Mouse (Mus musculus): ENCODE results near the gene Chtop. TPM values are rescaled to one million over a fixed set of nuclear protein-coding genes. Genes with fewer than 3 reads are reported as not detected.

Chtop gene
- polyA plus RNA-seq, 1 experiment = 35.2 TPM

GRCm38 (mm10) chr3:90512948-90513642 lies 3.8 kb upstream of the Chtop start:
- DNase-seq (ENCODE audit: low read depth, low spot score) = no peak
- WGBS = 76% methylated on average over 9 of the region's 9 CpGs

DNA sequence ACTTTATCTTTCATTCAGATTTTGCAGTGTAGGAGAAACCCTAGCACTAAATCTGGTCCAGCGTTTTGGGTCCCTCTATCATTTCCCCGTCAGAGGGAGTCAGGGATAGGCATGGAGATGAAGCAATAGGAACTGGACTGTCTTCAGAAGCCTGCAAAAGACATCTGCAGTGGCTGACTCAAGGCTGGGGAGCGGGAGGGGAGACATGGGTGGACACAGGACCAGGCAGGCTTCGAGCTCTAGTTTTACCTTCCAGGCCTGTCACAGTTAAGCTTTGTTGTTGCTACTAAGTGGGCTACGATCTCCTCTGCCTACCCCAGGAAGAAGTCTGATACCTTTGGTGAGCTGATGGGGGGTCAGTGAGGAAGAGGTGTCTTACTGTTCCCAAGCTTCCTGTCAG lies 3.0 kb upstream of the Chtop start:
- WGBS = 85% methylated on average over 5 of the region's 5 CpGs
- no peak for DNase-seq (ENCODE audit: low read depth, low spot score)

DNA sequence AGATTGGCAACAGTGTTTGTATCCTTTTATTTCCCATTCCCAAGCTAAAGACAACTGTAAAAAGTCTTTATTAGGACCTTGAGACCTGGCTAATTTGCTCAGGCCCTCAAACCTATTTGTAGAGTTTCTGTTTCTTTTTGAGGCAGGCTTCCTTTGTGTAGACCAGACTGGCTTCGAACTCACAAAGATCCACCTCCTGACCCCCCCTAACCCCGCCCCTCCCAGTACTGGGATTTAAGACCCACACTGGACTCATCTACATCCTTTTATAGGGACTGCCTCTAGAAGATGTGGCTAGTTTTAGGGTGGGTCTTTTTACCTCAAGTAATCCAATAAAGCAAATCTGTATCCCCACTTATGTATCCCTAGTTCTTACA lies 437 bp upstream of the Chtop start:
- 7% methylated on average over 2 of the region's 2 CpGs for WGBS
- no peak for DNase-seq (ENCODE audit: low read depth, low spot score)

- DNase-seq (ENCODE audit: low read depth, low spot score) = no peak
- under 1% methylated on average over 20 of the region's 20 CpGs for WGBS
Measured at GRCm38 (mm10) chr3:90508287-90508949, 880 bp downstream of the Chtop start.

GRCm38 (mm10) chr3:90506362-90506761 lies 2.9 kb downstream of the Chtop start:
- no peak for DNase-seq (ENCODE audit: low read depth, low spot score)
- WGBS = 25% methylated on average over 3 of the region's 3 CpGs

DNA sequence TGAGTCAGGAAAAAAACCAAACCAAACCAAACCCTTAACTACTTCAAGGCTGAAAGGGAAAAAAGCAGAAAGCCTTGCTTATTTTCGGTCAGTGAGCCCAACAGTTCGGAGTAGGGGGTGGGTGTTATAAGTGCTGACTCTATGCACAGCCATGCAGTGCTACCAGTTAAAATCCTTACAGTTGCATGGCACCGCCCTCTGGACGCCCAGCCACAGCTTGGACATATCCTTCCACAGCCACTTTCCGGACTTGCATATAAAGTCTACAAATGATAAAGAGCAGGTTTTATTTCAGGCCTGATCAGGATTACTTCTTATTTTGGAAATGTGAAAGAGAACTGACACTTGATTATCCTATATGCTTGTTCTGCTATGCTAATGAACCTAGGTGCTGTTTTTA lies 4.1 kb downstream of the Chtop start:
- WGBS = 90% methylated on average over 5 of the region's 5 CpGs
- no peak for DNase-seq (ENCODE audit: low read depth, low spot score)

DNA sequence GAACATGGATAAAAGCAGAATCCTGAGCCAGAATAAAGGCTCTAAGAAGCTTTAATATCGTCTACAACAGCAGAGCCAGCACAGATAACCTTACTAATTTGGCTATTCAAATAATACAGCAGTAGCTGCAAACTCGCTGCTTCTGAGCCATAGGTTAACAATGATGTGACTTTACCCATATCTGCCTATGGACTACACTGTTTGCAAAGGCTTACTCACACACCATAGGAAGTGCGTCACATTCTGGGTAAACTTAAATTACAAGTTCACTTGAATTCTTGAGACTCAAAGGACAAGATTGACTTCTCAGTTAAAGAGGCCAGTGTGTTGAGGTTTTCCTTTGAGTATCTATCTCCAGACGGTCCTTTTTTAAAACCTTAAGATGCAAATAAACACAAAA lies 5.9 kb downstream of the Chtop start:
- DNase-seq (ENCODE audit: low read depth, low spot score) = no peak
- WGBS = 72% methylated on average over 4 of the region's 4 CpGs

DNA sequence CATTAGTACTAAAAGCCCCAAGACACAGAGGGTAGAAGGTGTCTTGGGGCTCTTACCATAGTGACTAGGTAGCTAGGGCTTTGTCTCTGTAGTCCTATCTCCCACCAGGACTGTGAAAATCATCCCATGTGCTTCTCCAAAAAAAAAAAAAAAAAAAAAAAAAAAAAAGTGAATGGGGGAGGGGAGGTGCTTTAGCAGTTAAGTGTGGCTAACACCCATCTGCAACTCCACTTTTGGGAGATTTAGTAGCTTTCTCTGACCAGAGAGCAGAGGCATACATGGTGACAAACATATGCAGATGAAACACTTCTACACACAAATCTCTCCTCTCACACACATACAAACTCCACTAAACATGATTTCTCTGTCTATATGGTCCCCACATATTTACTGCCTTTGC lies 11.7 kb downstream of the Chtop start:
- DNase-seq (ENCODE audit: low read depth, low spot score) = no peak

- no peak for DNase-seq (ENCODE audit: low read depth, low spot score)
- WGBS = 87% methylated on average over 7 of the region's 7 CpGs
Measured at GRCm38 (mm10) chr3:90495850-90496525, 13.3 kb downstream of the Chtop start.

- no peak for DNase-seq (ENCODE audit: low read depth, low spot score)
- 40% methylated on average over 4 of the region's 4 CpGs for WGBS
Measured at GRCm38 (mm10) chr3:90493831-90494540, 15.3 kb downstream of the Chtop start.

GRCm38 (mm10) chr3:90491350-90491749 lies 17.9 kb downstream of the Chtop start:
- WGBS = 26% methylated on average over 2 of the region's 2 CpGs
- DNase-seq (ENCODE audit: low read depth, low spot score) = no peak

- DNase-seq (ENCODE audit: low read depth, low spot score) = peak; percentile 88
Measured at GRCm38 (mm10) chr3:90490696-90491256, 18.5 kb downstream of the Chtop start, which contains the start of gene Snapin. Gene Snapin (minus strand): TSS chr3:90491033.

GRCm38 (mm10) chr3:90488576-90488975 lies 20.7 kb downstream of the Chtop start:
- no peak for DNase-seq (ENCODE audit: low read depth, low spot score)
- 74% methylated on average over 6 of the region's 6 CpGs for WGBS

More at GRCm38 (mm10) chr3:90490696-90491256, 18.5 kb downstream of the Chtop start, which contains the start of gene Snapin:
- WGBS = under 1% methylated on average over 37 of the region's 37 CpGs

DNA sequence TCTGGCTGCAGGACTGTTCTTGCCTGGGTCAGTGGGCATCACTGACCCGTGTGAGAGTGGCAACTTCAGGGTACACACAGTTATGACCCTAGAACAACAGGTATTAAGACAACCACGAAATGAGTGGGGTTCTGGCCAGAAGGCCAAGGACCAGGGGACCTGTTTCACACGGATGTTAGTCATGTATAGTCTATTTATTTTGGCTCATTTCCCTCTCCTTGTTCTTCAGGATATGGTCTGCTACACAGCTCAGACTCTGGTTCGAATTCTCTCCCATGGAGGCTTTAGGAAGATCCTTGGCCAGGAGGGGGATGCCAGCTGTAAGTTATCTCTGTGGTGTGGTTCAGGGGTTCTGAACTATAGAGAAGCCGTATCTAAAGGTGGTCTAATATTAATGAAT lies 22.3 kb downstream of the Chtop start:
- DNase-seq (ENCODE audit: low read depth, low spot score) = no peak
- 39% methylated on average over 5 of the region's 5 CpGs for WGBS

DNA sequence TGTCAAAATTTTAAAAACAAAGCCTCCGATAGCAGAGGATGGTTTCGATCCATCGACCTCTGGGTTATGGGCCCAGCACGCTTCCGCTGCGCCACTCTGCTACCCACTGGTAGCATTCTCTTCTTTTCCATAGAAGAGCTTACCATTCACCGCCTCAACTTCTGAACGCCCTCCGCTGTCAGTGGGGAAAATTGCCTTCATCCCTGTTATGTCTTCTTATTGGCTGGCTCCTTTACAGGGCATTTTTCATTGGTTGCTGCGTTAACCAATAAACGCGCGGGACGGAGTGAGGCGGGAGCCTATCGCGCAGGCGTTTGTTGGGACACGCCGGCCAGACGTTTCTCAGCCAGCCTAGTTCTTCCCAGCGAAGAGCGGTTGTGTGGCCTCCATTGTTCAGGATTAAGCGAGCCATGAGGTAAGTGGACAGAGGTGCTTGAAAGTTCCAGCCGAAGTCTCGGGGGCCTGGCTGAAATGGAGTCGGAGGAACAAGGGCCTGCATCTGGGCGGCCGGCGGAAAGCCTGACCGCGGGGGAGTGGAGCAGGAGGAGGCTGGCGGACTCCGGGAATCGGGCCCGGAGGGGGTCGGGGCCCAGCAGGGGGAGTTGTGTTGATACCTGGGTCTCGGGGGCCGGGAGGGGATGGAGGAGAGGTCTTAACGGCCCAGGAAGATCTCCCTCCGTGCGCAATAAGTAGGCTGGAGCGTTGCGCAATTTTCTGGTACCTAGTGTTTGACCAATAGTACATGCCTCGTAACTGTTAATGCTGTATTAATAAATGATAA lies 33.3 kb downstream of the Chtop start, which contains the start of gene Ilf2:
Gene Ilf2, plus strand, starts transcription at position 296 of the 781 bp plus-strand sequence.
- WGBS = under 1% methylated on average over 45 of the region's 45 CpGs

GRCm38 (mm10) chr3:90475151-90475830 lies 34.0 kb downstream of the Chtop start:
- no peak for DNase-seq (ENCODE audit: low read depth, low spot score)
- WGBS = 23% methylated on average over 16 of the region's 16 CpGs

More for the DNA sequence above, 33.3 kb downstream of the Chtop start, which contains the start of gene Ilf2:
- peak; percentile 94 for DNase-seq (ENCODE audit: low read depth, low spot score)

DNA sequence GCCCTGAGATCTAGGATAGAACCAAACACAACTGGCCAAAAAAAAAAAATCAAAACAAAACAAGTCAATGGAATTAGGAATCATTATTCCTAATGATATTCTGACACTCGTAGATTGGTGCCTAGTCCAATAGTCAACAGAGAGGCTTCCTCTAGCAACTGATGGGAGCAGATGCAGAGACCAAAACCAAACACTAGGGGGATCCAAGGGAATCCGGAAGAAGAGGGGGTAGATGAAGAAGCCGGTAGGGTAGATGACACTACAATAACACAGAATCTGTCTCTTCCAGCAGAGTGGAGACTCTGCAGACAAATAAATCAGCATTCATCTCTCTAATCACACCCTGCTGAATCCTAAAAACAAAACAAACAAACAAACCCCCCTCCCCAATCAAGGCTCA lies 37.1 kb downstream of the Chtop start:
- 9% methylated on average over 3 of the region's 3 CpGs for WGBS
- no peak for DNase-seq (ENCODE audit: low read depth, low spot score)

DNA sequence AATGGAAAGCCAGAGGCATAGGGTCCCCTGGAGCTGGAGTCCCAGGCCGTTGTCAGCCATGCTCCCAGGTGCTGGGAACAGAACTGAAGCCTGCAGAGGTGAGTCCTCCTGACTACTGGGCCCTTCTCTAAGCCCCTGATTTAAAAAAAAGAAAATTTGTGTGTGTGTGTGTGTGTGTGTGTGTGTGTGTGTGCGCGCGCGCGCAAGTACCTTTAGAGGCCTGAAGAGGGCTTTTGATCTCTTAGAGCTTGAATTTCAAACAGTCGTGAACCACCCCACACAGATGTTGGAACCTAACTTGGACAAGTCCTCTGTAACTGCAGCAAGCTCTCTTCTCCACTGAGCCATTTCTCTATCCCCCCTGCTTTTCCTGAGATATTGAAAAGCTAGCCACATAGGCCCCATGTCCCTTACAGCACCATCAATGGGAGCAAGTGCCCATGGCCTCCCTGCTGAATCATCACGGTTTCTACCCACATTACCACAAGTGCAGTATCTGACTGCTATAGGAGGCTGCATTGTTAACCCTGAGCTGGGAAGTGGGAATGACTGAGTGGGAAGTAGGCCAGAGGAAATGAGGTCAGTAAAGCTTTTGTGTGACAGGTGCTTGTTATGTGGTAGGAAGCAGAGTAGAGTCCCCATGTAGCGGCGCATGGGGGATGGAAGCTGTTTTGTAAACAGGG lies 41.5 kb downstream of the Chtop start:
- 95% methylated on average over 10 of the region's 10 CpGs for WGBS
- no peak for DNase-seq (ENCODE audit: low read depth, low spot score)

Data from large intestine, adult 2 months (tissue).